7 mouse cellular contexts compared by ENCODE assay signal in the genomic region with DNA sequence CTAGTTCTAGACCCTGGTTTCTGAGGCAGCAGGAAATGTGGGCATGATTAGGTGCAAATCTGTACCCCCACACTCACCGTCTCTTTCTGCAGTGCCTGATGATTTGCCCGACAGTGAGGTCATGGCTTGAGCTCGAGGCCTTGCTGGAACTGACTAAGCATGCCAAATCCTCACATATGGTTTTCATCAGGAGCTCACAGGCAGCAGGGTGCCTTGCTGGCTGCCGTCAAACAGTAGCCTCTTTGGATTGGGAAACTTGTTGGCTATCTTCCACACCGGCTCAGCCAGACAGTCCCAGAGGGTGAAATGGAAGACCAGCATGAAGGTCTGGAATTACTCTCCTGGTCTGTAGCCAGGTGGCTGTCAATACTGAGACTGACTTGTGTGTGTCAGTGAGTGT.
A peak's percentile ranks its signal among the peaks of the same experiment; 100 is the strongest.
DNase-seq lines count a peak whose midpoint lies in the region; ATAC-seq lines count a peak whose summit lies in the region.

No protein-coding gene starts in this region.

- ATAC-seq in forebrain, embryonic 14.5 days: peak; percentile 70; the same call in 1 of the 2 replicates
- ATAC-seq in neural tube, embryonic 14.5 days (ENCODE audit: low read depth): peak; percentile 34; the same call in 1 of the 2 replicates

- H3K4me1 ChIP-seq in forebrain, embryonic 14.5 days (ENCODE audit: control insufficient read depth, insufficient read depth, low read length): peaks cover 4% of the 10 kb centered on the region; the same call in 1 of the 2 replicates
- H3K4me1 ChIP-seq in neural tube, embryonic 14.5 days (ENCODE audit: control insufficient read depth, insufficient read depth, low read length): no peaks in the 10 kb centered on the region

- no peak overlapping the region for H3K4me2 ChIP-seq in forebrain, embryonic 14.5 days (ENCODE audit: low read length)
- H3K4me2 ChIP-seq in neural tube, embryonic 14.5 days (ENCODE audit: low read depth, low read length): no peak overlapping the region

- no peaks in the 10 kb centered on the region for H3K27me3 ChIP-seq in forebrain, embryonic 14.5 days (replicated peaks; ENCODE audit: control insufficient read depth, insufficient read depth, low read length)
- no peaks in the 10 kb centered on the region for H3K27me3 ChIP-seq in neural tube, embryonic 14.5 days (ENCODE audit: control insufficient read depth, insufficient read depth, low read length)

- H3K36me3 ChIP-seq in forebrain, embryonic 14.5 days (ENCODE audit: control insufficient read depth, insufficient read depth, low read length): no peaks in the 10 kb centered on the region
- H3K36me3 ChIP-seq in neural tube, embryonic 14.5 days (ENCODE audit: control insufficient read depth, insufficient read depth, low read length): no peaks in the 10 kb centered on the region

- no peak overlapping the region for H3K9ac ChIP-seq in forebrain, embryonic 14.5 days (ENCODE audit: low read length)
- no peak overlapping the region for H3K9ac ChIP-seq in neural tube, embryonic 14.5 days (replicated peaks; ENCODE audit: low read depth, low read length)

- H3K27ac ChIP-seq in forebrain, embryonic 14.5 days (ENCODE audit: low read depth, low read length): no peak overlapping the region
- no peak overlapping the region for H3K27ac ChIP-seq in neural tube, embryonic 14.5 days (ENCODE audit: low read depth, low read length)

- 0 out of 2 replicates have a peak, but pooled peaks cover 3% of the 10 kb centered on the region for H3K9me3 ChIP-seq in forebrain, embryonic 14.5 days (replicated peaks; ENCODE audit: control insufficient read depth, low read length)
- H3K9me3 ChIP-seq in neural tube, embryonic 14.5 days (ENCODE audit: control insufficient read depth, low read length): no peaks in the 10 kb centered on the region; the same call in 1 of the 2 replicates

- intact Hi-C loops in heart, postnatal 14 days (cut with DNase I): no loop called here

- peak; percentile 87 for DNase-seq in adrenal gland, adult 2 months
- DNase-seq in cerebellum, adult 11 months: peak; percentile 84
- peak; percentile 82 for DNase-seq in forebrain, embryonic 14.5 days (ENCODE audit: low spot score)
- peak; percentile 65 to 78 for DNase-seq in heart, postnatal 14 days
- peak; percentile 18 for DNase-seq in layer of hippocampus, adult 9-11 months
- no peak for DNase-seq in spleen, postnatal 36 days (ENCODE audit: low spot score in 2 of 2)

- H3K4me3 ChIP-seq in forebrain, embryonic 14.5 days (ENCODE audit: low read depth, low read length): no peak overlapping the region
- H3K4me3 ChIP-seq in neural tube, embryonic 14.5 days (ENCODE audit: low read depth, low read length): no peak overlapping the region

- 35% methylated on average over 5 of the region's 5 CpGs for WGBS in forebrain, embryonic 14.5 days
- WGBS in neural tube, embryonic 14.5 days: 57% methylated on average over 5 of the region's 5 CpGs

Comparison
In these comparisons a context has a peak if more than half of its experiments do, and no peak if none do; other contexts are left out.
1. DNase-seq: peak in adrenal gland, adult 2 months (single experiment), cerebellum, adult 11 months (single experiment), forebrain, embryonic 14.5 days (single experiment), heart, postnatal 14 days (2 of 2) and layer of hippocampus, adult 9-11 months (single experiment); none in spleen, postnatal 36 days (0 of 2).